Mouse (Mus musculus): ENCODE results near the gene BC017158.

Gene BC017158

DNA sequence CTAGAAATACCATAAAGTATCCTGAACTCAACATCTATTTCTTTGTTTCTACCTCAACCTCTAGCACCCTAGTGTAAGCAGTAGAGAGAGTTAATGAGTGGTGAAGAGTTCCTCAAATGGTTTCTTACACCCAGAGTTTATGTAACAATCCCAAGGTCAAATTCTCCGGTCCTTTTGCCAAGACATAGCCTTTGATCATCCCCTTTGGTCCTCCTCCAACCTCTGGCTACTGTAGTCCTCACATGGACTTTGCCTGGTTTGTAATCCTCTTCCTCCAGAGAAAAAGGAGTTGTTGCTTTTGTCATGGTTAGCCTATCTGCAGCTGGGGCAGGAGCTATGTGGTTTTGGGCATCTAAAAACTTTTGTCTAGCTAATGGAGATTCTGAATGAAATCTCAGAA, 62.5 kb downstream of the BC017158 start:
- in situ Hi-C loops (cut with MseI, MboI), result no loop called here

GRCm38 (mm10) chr7:128234796-128235195, 63.2 kb downstream of the BC017158 start:
- in situ Hi-C loops (cut with MseI, MboI), result no loop called here

DNA sequence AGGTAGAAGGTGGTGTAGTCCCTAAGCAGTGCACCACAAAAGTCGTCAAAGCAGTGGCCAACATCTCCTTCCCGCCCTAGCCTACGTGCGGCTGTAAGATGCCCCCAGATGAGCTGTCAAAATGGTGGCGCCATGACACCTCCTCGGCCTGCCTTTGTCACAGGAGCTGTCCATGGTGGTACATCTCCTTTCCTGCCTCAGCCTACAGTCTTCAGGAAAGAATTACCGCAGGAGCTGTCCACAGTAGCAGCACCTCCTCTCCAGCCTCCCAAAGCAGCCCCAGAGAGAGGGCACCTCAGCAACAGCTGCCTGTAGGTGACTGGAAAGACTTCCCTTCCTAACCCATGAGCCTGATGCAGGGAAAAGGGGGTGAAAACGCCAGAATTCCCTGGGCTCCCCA, 66.2 kb downstream of the BC017158 start:
- in situ Hi-C loops (cut with MseI, MboI), result no loop called here
